Mouse (Mus musculus) gastrocnemius, adult 8-10 months (tissue): ENCODE measurements at regions not wholly inside any gene's neighbourhood (a gene's known extent, or its start where the extent isn't known, plus 50 kb on each side); places are given as distances from the start of the nearest gene placed in this dataset.
"Not testable (repeated sequence)": the region's sequence is repeated elsewhere in the genome, so short reads cannot be mapped to it uniquely, and the experiment has no call there.

ENCODE experiments used
- DNase-seq, 2 experiments: peaks; one replicate each; pipeline ENCODE4 v3.0.0; 2022; ENCODE audit warnings: low spot score in 2 of 2

- DNase-seq, result not testable (repeated sequence)
Measured at GRCm38 (mm10) chrX:19341231-19342007, 139.7 kb downstream of the Tex13c3 start.

- DNase-seq, result no peak
Measured at GRCm38 (mm10) chrX:19313286-19313685, 167.8 kb downstream of the Tex13c3 start.

GRCm38 (mm10) chrX:19311809-19312559 is 169.1 kb downstream of the Tex13c3 start:
- no peak for DNase-seq

- no peak for DNase-seq
Measured at GRCm38 (mm10) chrX:19311377-19311776, 169.7 kb downstream of the Tex13c3 start.

GRCm38 (mm10) chrX:19288171-19288570 is 192.9 kb downstream of the Tex13c3 start:
- DNase-seq, result no peak

- DNase-seq, result no peak
Measured at GRCm38 (mm10) chrX:19286431-19286830, 194.7 kb downstream of the Tex13c3 start.

- DNase-seq, result no peak
Measured at GRCm38 (mm10) chrX:19285773-19286172, 195.3 kb downstream of the Tex13c3 start.

GRCm38 (mm10) chrX:19283078-19283477 is 198.0 kb downstream of the Tex13c3 start:
- no peak for DNase-seq

- no peak for DNase-seq
Measured at GRCm38 (mm10) chrX:19264237-19264636, 216.9 kb downstream of the Tex13c3 start.

- DNase-seq, result no peak
Measured at GRCm38 (mm10) chrX:19246777-19247619, 234.1 kb downstream of the Tex13c3 start.

- DNase-seq, result no peak
Measured at GRCm38 (mm10) chrX:19237738-19238261, 243.3 kb downstream of the Tex13c3 start.

GRCm38 (mm10) chrX:19237048-19237737 is 243.9 kb downstream of the Tex13c3 start:
- no peak for DNase-seq

GRCm38 (mm10) chrX:19235449-19235848 is 245.7 kb downstream of the Tex13c3 start:
- no peak for DNase-seq

GRCm38 (mm10) chrX:19231823-19232222 is 249.3 kb downstream of the Tex13c3 start:
- no peak for DNase-seq

- DNase-seq, result no peak
Measured at GRCm38 (mm10) chrX:19223336-19223735, 257.8 kb downstream of the Tex13c3 start.

- no peak for DNase-seq
Measured at GRCm38 (mm10) chrX:19220785-19221496, 260.2 kb downstream of the Tex13c3 start.

- no peak for DNase-seq
Measured at GRCm38 (mm10) chrX:19219727-19220126, 261.4 kb downstream of the Tex13c3 start.

- DNase-seq, result no peak
Measured at GRCm38 (mm10) chrX:19219301-19219700, 261.8 kb downstream of the Tex13c3 start.

GRCm38 (mm10) chrX:19206420-19206819 is 274.7 kb downstream of the Tex13c3 start:
- no peak for DNase-seq

- no peak for DNase-seq
Measured at GRCm38 (mm10) chrX:19202542-19202941, 278.6 kb downstream of the Tex13c3 start.
